Mouse (Mus musculus): Measurements from ENCODE around the gene Dlat.
"Not testable (repeated sequence)": the region's sequence is repeated elsewhere in the genome, so short reads cannot be mapped to it uniquely, and the experiment has no call there.

Gene Dlat

DNA sequence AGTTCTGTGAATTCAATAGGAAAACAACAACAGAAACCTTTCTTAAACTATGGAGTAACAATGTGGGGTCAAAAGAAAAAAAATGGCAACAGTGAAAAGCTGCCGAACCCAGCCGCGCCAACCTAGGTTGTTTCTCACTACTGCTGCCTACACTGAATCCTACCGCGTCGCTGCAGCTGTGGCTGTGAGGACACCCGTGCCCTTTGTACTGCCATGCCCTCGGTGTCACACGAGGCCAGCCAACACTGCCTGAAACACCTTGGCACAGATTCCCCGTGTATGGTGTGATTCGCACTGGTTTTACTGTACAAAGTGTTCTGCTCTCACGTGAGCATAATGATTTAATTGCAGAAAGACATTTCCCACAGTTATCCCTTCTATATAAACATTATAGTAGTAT lies 851 bp upstream of the Dlat start:
- DNase-seq (ENCODE audit: low spot score in 2 of 2) = no peak

DNA sequence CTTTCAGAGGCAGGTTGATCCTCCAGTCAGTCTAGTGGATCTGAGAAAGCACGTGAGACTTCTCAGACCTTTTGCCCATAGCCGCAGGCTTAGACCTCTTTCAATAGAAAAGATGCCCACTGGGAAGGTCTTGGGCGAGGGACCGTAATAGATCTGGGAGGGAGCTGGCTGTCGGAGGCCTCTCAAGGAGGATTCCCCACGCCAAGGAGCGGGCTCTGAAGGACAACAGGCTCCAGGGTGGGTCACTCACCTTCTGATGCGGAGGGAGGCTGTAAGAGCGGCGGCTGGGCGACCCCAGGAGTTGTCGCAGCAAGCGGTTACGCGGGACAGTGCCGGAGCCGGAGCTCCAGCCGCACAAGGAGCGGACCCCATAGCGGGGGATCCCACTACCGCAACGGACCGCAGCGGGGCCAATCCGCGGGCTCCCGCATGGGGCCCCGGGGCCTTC lies 615 bp downstream of the Dlat start:
- no peak for DNase-seq (ENCODE audit: low spot score in 2 of 2)

DNA sequence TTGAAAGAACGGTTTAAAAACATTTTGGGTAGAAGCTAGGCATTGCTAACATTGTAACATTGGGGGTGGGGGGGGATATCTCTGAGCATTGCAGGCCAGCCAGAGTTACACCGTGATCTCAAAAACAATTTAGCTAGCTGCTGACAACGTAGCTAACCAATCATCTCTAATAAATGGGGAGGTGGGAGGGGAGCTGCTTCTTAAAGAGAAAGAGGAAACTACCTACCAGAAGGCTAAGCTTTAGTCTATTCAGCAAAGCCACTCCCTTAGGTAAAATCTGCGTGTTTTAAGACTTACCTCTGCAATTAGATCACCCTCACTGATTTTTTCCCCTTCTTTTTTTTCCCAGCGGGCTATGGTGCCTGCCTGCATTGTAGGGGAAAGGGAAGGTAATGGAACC lies 1.2 kb downstream of the Dlat start:
- no peak for DNase-seq (ENCODE audit: low spot score in 2 of 2)

DNA sequence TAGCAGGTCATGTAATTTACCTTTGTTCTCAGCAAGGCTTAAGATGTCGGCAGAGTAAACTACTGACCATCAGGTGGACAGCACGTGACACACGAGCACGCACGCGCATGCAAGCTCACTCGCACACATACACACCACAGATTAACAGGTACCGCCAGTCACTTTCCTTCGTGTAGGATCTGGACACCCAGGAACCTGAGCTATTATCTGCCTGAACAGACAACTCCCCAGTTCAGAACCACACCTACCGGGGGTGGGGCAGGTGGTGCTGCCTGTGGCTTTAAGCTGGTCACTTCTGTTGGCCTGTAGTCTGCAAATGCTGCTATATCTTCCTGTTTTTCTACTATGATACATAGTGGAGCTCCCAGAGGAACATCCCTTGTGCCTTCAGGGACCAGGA lies 9.1 kb downstream of the Dlat start:
- no peak for DNase-seq (ENCODE audit: low spot score in 2 of 2)

DNA sequence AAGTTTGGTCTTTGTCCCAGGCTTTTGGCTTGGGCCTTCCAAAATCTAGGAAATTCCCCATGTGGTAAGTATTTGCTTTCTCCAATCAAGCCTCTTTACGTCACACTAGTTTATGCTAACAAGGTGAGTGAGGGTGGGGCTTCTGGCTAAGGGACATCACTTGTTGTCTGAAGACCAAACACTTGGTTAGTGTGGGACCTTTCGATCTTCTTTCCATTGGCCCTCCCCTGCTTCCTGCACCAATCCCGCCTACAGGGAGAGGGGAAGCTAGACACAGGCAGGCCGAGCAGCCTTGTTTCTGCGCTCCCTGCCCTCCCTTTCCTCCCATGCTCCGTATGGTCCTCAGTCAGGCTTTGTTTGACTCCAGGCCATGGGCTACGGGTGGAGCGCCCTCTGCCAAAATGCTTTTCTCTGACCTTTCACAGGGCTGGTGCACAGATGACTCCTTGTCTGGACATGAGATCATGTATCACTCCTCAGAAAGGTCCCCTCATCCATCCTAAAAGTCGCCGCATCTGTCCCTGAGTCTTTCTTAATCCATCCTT lies 12.7 kb downstream of the Dlat start:
- no peak for DNase-seq (ENCODE audit: low spot score in 2 of 2)

DNA sequence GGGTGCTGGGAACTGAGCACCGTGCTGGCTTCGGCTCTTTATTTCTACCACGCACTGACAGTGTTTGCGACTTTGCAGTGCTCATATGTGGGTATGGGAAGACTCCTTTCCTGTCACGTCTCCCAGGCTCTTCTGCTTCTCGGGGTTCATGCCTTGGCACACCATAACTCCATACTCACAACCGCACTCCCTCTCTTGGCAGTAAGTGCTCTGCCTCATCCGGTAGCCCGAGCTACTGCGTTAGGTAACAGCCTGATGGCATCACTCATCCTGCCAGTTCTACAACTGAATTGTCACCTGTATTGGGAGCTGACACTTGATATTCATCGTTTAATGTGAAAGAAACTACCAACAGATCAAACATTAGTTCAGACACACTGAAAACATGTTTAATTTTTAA lies 25.3 kb downstream of the Dlat start:
- no peak for DNase-seq (ENCODE audit: low spot score in 2 of 2)

DNA sequence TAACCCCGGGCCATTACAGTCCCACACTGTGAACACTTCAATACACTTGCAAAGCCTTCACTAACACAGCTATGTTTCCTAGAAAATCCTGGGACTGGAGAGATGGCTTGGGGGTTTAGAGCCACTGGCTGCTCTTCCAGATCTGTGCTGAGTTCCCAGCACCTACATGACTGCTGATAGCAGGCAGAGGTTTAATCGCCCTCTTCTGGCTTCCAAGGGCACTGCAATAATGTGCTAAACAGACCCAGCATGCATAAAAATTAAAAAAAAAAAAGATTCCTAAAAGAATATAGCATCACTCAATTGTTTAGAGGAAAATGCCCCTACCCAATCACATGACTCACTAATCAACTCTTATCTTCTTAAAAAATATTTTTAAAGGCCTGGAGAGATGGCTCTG lies 26.5 kb downstream of the Dlat start:
- DNase-seq (ENCODE audit: low spot score in 2 of 2) = no peak

DNA sequence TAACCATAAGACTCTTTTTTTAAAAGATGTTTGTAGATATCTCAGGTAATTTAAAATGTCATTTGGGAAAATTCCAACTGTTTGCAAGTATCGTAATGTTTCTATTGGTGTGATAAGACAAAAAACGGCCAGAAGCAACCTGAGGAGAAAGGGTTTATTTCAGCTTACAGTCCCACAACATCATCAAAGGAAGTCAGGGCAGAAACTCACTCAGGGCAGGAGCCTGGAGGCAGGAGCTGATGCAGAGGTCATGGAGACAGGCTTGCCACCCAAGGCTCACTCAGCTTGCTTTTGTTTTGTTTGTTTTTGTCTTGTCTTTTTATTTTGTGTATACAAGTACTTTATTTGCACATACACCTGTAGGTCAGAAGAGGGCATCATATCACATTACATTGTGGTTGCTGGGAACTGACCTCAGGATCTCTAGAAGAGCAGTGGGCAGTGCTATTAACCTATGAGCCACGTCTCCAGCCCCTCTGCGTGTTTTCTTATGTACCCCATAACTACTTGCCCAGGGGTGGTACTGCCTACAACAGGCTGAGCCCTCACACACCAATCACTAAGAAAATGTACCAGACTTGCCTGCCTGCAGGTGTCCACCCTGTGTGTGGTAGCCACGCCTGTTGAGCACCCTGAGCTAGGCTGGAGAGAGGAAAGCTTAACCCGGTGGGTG lies 27.4 kb downstream of the Dlat start:
- DNase-seq (ENCODE audit: low spot score in 2 of 2) = no peak

DNA sequence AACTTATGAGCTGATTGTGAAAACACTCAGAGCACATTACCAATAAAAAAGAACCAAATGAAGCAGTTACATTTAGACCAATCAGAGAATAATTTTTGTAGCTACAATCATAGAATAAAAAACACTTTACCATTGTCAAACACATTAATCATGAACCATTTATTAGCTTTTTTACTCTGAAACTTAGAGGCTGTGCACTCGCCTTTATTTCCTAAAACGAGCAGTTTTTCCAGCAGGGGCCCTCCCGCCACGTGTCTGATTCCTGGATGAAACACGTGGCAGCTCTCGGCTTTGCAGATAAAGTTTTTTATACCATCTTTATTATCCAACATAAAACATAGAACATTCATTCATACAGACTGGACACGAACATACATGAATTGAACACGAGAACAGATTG lies 28.7 kb downstream of the Dlat start:
- not testable (repeated sequence) for DNase-seq (ENCODE audit: low spot score in 2 of 2)

DNA sequence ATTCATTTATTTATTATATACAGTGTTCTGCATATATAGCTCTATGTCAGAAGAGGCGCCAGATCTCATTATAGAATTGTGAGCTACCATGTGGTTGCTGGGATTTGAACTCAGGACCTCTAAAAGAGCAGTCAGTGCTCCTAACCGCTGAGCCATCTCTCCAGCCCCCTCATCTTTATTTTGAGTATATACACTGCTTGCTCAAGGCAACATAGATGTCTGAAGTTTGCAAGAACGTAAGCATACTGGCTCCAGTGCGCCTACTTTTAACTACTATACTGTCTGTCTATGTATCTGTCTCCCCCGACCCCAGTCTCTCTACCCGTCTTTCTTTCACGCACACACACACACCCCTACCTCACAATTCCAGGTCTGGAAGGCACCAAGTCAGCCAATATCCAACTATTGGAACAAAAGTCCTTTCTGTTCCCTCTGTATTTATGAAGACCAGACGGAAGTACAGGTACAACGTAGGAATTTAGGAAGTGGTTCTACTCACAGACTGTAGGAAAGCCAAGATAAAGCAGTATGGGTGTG lies 41.7 kb downstream of the Dlat start:
- no peak for DNase-seq (ENCODE audit: low spot score in 2 of 2)

DNA sequence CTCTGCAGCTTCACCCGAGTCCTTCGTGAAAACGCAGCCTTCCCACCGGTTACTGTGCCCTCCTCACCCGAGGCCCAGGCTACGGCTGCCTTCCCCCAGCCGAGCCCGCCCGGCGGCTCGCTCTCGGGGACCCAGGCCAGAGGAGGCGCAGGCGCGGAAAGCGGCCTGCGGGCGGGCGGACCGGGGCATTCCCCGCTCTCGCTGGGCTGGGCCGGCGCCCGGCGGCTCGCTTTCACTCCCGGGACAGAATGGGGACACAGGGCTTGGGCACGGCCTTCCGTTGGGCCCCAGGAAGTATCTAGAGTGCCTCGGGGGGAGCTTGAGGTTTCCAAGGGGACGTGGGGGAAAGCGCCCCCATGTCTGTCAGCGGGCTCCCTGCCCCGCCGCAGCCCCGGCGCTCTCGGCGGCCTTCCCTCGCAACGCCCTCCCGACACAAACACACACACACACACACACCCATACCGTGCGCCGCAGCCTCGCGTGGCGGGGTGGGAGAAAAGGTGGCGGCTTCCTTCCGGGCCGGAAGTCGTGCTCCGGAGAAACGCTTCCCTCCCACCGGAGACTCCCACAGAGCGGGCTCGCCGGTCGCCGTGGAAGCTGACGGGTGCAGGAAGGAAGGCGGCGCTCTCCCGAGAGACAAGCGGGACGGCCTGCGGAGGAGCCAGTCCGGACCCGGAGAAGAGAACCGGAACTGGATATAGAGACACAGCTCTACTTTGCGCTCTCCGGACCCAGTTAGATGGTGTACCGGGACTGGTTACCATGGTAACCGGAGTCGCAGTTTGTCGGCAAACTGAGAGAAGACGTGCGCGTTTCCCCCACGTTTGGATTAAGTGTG lies 42.6 kb downstream of the Dlat start, which contains the start of the genes Pih1d2 and Nkapd1:
Gene Pih1d2 (plus strand): TSS at position 556 of the 838 bp plus-strand sequence.
Gene Nkapd1 (minus strand): TSS at position 699 of the 838 bp plus-strand sequence.
- peak; percentile 87 to 90 for DNase-seq (ENCODE audit: low spot score in 2 of 2)

DNA sequence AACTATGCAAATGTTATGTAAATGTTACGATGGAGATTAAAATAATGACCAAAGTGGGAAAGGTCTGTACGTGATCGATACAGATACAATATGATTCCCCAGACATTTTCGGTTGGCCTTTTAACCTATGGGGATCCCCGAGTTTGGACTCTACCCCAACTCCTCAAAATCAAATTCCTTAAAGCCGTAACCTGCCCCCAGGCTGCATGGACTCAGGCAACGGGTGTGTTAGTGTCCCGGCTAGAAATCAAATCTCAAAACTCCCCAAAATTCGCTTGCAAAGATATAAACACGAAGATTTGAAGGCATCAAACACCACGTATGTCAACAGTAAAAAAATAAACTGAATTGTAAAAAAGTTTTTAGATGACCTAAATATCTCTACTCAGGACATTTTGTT lies 43.4 kb downstream of the Dlat start:
- no peak for DNase-seq (ENCODE audit: low spot score in 2 of 2)

DNA sequence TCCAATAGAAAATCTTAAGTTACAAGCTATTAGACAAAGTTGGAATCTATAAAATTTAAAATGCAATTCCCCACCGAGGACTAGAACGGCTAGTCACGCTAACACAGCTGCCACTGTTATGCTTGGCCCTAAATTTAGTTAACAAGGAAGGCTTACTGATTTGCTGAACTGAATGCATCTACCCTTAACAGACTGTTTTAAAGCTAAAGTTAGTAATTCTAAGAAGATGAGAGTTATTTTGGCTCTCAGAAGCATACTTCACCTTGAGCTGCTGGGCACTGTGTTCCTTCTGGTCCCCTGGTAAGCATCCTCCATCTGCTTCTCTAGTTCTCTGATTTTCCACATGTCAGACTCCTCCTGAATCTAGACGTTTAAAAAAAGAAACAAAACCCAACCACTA lies 47.5 kb downstream of the Dlat start:
- no peak for DNase-seq (ENCODE audit: low spot score in 2 of 2)

DNA sequence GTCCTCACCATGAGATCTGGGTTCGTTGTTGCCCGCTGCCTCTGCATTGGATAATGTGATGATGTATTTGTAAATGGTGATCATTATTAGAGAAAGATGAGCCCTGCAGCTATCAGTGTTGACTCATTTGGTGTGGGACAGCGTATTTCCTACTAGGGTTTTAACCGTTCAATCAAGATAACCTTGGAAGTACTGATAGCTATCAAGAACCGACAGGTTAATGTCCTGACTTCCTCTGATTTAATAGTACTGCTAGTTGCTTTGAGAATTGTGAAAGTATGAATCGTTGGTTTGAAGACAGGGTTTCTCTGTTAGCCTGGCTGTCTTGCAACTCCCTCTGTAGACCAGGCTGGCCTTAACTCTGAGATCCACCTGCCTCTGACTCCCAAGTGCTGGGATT lies 55.2 kb downstream of the Dlat start:
- DNase-seq (ENCODE audit: low spot score in 2 of 2) = no peak

DNA sequence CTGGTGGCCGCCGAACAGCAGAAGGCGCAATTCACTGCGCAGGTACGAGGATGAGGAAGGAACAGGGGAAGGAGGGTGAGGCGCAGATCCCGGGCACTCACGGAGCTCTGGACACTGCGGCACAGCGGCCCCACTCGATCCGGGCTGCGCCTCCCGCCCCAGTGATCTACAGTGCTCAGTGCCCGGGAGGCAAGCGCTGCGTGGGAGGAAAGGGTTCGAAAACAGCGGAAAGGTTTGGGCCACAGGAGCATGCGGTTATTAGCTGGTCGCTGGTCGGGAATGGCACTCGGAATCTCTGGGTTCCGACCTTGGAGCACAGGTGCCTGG lies 55.6 kb downstream of the Dlat start:
- no peak for DNase-seq (ENCODE audit: low spot score in 2 of 2)

DNA sequence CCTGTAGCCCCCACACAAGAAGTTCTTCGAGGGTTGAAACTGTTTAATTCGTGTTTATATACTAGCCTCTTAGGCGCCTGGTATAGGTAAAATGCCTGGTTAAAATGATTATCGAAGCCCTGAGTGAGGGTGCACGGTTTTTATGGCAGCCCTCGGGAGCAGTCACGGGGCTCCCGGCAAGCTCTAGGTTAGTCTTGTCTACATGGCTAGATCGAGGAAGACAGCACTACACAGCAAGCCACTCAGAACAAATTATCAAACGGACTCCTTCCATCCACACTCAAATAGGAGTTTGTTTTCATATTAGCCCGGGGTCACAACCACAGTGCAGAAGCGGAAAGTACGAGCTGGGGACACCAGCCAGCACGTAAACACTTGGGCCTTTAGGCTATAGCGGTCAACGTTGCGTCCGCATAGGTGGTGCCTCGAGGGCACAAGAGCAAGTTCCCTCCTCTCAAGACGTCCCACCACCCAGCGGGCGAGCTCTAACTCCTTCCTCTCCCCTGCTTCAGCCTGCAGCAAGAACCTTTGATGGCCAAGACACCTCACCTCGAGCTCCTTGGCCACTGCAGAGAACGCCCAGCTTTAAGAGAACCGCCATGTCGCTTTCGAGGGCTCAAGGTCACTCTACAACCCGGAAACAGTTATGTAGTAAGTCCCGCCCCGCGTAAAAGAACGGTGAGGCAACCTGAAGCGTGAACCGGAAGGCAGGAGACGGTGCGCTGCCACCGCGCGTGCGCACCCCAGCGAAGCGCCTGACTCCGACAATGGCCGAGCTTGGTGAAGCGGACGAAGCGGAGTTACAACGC lies 56.2 kb downstream of the Dlat start, which contains the start of the genes Sdhd and Timm8b:
Gene Sdhd (minus strand): TSS at position 624 of the 809 bp plus-strand sequence.
Gene Timm8b (plus strand): TSS at position 722 of the 809 bp plus-strand sequence.
- DNase-seq (ENCODE audit: low spot score in 2 of 2) = peak; percentile 91 to 94

DNA sequence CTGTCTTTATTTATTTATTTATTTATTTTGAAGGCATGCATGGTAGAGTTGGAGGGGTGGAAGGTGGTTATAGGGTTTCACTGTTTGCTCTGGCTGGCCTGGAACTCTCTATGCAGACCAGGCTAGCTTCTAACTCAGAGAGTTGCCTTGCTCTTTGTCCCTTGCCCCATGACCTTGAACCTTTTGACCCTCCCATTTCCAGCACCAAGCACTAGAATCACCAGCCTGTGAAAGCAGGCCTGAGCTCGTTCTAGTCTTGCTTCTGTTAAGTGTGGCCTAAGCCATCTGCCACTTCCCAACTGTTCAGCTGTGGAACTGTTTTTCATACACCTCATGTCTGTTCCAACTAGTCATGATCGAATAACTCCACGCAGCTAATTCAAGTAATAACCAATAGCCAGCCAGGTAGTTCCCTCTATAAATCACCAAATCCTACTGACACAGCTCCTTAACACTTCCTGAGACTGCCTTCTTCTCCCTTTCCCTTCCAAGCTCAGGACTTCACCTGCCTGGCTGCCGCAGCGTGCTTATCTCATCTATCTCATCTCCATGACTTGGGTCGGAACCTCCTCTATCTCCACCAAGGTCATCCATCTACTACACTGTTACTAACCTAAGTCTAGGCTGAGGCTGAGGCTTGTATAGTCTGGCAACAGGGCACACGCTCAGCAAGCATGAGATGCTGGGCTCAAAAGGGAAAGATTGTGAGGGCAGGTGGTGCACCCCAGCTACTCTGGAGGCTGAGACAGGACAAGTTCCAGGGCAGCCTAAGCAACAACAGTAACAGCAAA lies 57.3 kb downstream of the Dlat start:
- no peak for DNase-seq (ENCODE audit: low spot score in 2 of 2)

DNA sequence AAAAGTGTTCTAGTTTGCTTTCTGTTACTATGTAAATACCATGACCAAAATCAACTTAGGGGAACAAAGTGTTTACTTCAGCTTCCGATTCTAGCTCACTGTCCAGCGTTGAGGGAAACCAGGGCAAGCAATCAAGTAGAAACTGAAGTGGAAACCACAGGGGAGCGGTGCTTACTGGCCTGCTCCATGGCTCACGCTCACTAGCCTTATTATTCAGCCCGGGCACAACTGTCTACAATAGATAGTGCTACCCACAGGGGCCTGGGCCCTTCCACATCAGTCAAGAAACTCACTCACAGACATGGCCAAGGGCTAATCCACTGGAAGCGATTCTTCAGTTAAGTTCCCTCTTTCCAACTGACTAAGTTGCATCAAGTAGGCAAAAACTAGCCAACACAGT lies 58.0 kb downstream of the Dlat start:
- no peak for DNase-seq (ENCODE audit: low spot score in 2 of 2)

DNA sequence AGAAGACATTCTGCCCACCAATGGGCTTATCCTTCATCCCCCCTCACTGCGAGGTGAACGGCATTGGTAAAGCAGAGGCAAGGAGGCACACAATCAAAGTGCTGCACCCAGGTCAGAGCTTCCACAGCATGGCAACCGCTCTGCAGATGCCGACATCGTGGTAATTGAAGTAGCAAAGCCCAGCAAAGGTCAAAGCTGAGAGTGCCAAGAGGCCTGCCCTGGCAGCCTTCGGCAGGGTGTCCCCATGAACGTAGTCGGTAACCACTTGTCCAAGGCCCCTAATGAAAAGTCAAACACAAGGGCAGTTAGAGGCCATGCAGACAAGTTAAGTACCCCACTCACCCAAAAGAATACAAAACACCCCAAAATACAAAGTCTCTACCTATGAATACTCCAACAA lies 62.6 kb downstream of the Dlat start:
- DNase-seq (ENCODE audit: low spot score in 2 of 2) = no peak

DNA sequence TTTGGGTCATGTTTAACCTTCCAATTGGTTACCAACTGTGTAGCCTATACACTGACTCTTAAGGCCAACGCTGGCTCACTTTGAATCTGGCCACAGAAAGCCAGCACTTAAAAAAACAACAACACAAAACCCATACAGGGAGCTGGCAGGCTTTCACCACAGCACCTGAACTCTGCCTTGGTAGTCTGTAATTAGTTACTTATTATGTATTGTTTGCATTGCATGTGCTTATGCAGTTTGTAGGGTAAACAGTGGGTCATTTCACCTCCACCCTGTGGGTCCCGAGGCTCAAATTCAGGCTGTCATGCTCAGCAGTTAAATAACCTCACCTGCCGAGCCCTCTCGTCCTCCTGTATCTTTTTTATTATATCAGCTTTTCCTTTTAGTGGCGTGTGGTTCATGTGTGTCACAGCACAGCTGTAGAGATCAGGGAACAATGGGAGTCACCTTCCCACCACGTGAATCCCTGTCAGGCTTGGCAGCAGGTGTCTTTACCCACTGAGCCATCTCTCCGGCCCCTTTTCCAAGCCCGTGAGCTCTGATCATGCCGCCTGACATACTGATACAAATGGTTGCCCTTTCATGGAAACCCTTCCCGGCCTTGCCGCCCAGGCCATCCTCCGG lies 64.7 kb downstream of the Dlat start:
- no peak for DNase-seq (ENCODE audit: low spot score in 2 of 2)

All from natural killer cell, adult 2 months (primary cell).